Mouse (Mus musculus) ES-E14 (cell line): ENCODE measurements around the gene A930033H14Rik.

Experiments
- CHD2 ChIP-seq: IDR thresholded peaks from 2 replicates; pipeline ENCODE4 v1.6.1; 2014; ENCODE audit warnings: mild to moderate bottlenecking, low read depth, low read length, inconsistent platforms
- HCFC1 ChIP-seq: IDR thresholded peaks from 2 replicates; pipeline ENCODE4 v1.6.1; 2012; ENCODE audit warnings: low read length, inconsistent platforms, borderline replicate concordance; ENCODE audit not compliant: insufficient read depth
- ZC3H11A ChIP-seq: IDR thresholded peaks from 2 replicates; pipeline ENCODE4 v1.6.1; 2012; ENCODE audit warnings: low read depth, mild to moderate bottlenecking, inconsistent platforms, low read length, borderline replicate concordance
- ZNF384 ChIP-seq: IDR thresholded peaks from 2 replicates; pipeline ENCODE4 v1.6.1; 2012; ENCODE audit warnings: low read depth, low read length, inconsistent platforms

- no peak for TF ChIP-seq ZC3H11A
- no peak for TF ChIP-seq ZNF384
- TF ChIP-seq HCFC1 = no peak
- TF ChIP-seq CHD2 = no peak
Measured at GRCm38 (mm10) chr10:69193721-69194120, 19.2 kb downstream of the A930033H14Rik start.
